Mouse (Mus musculus): ENCODE results near the gene Serpina3f.

- TF ChIP-seq GATA1 (IDR thresholded peaks at IDR 0.05; ENCODE audit: borderline replicate concordance, low read length) = no peak
- TF ChIP-seq FLI1 (IDR thresholded peaks at IDR 0.05; ENCODE audit: low read length) = no peak
Measured at GRCm38 (mm10) chr12:104186041-104186581, 28.2 kb upstream of the Serpina3f start.

Measured in megakaryocyte, embryonic 14.5 days (primary cell).